Mouse (Mus musculus): ENCODE measurements around the gene Lifr. TPM values are rescaled to one million over a fixed set of nuclear protein-coding genes. Genes with fewer than 3 reads are reported as not detected.

Gene Lifr
- total RNA-seq, 2 experiments from 2014 or later = 27.4 to 28.0 TPM

DNA sequence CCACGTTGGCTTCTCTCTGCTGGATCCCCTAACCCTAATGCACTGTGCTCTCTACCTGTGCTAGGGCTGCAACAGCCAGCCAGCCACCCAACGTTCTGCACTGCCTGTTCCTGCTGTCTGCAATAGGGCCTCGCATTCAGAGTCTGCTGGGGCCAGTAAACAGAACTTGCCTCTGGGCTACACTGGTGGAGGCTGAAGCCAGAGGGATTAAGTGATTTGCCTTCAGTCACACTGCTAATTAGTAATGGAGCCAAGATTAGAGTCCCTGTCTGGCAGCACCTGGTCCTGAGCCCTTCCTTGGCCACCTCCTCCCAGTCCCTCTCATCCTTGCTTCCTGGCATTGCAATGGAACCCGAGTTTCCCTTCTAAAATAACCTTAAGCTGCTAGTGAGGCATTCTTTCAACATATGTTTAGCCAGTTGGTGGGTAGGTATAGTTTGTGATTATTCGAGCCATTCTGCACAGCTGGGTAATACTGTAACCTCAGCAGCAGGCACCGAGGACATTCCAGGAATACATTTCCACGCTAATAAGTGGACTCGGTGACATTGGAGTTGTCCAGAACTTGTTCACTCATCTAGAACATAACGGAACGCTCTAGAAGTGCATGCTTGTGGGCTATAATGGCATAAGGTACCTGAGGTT is 61.8 kb downstream of the Lifr start:
- intact Hi-C loops (cut with DNase I) = no loop called here
- no peak for DNase-seq

DNA sequence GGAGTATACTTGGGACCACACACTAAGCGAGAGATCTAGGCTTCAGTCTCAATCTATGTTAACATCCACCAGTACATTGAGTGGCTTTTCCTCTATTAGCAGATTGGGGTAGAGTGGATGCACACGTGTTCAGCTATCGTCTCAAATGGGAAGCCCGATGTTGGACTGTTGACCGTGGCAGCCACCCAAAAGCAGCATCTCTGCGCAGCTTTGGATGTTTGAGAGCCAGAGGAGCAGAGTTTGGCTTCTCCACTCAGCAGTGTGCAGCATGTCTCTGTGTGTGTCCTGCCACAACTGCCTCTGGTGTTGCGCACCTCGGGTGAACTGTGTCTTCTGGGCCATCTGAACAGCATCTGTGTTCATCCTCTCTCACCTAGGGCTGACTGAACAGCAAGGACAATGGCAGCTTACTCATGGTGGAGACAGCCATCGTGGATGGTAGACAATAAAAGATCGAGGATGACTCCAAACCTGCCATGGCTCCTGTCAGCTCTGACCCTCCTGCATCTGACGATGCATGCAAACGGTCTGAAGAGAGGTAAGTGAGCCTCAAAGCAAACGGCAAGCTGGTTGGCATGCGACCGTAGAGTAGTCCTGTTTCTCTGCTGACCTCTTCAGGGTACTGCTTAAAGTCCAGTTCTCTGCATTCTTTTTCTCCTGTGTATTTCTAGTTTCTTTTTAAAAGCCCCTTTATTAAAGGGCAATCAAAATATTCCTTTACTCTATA is 63.8 kb downstream of the Lifr start:
- DNase-seq = peak; percentile 71
- intact Hi-C loops (cut with DNase I) = no loop called here

DNA sequence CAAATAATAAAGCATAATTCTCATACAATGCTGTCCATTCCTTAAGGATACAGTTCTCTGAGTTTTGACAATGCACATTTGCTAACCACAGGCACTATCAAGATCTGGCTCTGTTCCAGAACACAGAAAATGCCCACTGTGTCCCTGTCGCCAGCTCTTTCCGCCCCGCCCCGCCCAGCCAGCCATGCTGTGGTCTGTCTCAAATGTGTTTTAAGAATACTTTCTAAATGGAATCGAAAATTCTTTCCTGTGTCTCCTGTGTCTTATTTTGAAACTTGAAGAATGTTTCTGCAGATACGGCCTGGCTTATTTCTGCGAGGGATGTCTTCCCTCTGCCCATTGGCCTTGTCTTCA is 64.3 kb downstream of the Lifr start:
- peak; percentile 72 for DNase-seq

DNA sequence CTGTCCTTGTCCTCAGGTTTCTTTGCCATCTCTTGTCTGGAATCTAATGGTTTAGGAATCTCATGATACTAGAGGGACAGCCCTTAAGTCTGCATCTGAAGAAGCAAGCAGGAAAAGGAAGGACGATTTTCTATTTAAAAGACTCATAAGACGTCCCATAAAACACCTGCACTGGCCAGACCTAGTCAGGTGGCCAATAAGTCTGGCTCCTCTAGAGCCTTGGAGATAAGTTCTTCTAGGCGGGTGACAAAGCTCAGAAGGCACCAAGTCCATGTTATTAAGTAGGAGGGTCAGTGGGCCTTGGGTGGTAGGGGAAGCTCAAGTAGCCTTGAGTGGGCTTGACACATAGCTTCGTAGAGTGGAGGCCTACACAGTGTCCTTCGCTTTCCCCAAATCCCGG is 67.2 kb downstream of the Lifr start:
- intact Hi-C loops (cut with DNase I) = no loop called here
- DNase-seq = no peak

More for the DNA sequence above, 64.3 kb downstream of the Lifr start:
- intact Hi-C loops (cut with DNase I) = no loop called here

DNA sequence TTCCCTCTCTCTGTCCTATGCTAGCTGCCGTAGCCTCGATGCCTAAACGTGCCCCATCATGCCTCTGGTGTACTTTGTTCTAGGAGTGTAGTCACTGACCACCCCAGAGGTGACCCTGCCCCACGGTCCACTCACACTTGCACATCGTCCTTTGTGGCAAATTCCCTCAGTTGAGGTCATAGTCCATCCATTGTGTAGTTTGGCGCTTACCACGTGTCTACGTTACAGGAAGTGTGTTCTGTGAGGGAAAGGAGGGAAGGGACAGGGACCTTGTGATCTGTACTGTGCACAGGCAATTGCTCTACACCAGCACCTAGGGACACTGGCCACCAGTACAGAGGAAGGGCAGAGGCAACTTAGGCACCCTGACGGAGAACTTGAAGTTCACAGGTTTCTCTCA is 69.5 kb downstream of the Lifr start:
- intact Hi-C loops (cut with DNase I) = no loop called here
- no peak for DNase-seq

DNA sequence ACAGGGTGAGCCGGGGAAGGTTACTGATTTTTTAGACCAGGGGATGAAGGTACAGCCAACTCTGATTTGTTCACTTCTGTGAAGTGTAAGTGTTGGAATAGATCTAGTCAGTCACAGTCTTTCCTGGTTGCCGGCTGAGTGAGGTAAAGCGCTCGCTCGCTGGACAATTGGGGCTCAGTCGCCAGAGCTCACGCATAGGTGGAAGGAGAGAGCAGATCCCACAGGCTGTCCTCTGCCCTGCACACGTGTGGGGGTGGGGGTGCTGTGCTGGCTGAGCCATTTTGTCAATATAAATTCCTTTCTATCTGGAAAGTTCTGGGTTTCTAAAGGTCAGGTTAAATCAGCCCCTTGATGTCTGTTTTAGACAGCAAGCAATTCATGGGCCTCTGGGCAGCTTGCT is 69.9 kb downstream of the Lifr start:
- DNase-seq = no peak
- intact Hi-C loops (cut with DNase I) = no loop called here

DNA sequence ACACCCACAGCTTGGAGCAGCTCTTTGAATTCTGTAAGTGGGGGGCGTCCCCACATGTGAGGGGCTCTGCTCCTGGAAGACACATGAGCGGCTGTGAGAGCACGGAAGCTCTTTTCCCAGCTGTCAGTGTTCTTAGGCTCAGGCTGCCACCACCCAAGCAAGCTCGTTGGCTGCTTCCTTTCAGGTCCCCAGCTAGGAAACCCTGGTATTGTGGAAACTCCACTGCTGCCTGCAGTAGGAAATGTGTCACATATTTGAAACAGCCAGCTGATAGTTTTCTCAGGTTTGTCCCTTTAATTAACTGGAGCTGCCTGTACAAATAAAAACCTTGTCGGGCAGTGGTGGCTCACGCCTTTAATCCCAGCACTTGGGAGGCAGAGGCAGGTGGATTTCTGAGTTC is 73.4 kb downstream of the Lifr start:
- no peak for DNase-seq
- intact Hi-C loops (cut with DNase I) = no loop called here

DNA sequence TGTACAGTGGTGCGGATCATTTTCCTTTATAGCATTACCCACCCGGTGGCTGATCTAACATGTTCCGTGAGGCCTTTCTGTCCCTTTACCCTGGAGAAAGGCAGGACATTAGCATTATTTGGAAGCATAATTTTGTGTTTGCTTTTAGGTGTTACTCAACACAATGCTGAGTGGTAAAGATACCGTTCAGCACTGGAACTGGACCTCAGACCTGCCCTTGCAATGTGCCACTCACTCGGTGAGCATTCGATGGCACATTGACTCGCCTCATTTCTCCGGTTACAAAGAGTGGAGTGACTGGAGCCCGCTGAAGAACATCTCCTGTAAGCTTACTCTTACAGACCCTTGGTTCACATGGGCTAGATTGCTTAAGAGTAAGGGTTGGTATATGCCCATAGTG is 76.3 kb downstream of the Lifr start:
- DNase-seq = no peak
- intact Hi-C loops (cut with DNase I) = no loop called here

DNA sequence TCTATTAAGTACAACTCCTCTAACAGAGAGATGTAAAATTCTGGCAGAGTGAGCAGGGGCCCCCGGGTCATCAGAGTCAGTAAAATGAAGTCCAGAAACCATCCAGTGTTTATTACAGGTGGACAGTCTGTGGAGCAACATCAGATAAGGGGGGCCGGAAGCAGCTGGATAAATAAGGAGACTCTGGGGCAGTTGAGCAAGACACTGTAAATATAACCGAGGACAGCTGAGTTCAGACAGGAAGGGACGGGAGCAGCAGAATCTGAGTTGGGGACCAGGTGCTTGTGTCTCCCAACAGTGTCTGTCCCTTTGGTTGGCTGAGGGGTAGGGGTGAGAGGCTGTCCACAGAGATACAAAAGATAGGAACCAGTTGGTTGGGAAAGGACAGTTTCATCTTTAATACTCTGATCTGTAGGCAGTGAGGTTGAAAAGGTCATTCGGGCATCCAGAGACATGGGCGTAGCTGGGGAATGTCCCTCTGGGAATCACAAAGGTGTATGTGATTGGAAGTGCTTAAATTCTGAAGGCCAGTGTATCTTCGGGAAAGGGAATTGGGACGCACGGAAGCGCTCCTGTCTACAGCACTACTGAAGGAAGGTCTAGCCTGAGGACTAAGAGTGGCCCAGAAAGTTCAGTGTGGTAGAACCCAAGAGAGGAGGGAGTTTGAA is 77.0 kb downstream of the Lifr start:
- no peak for DNase-seq
- intact Hi-C loops (cut with DNase I) = no loop called here

DNA sequence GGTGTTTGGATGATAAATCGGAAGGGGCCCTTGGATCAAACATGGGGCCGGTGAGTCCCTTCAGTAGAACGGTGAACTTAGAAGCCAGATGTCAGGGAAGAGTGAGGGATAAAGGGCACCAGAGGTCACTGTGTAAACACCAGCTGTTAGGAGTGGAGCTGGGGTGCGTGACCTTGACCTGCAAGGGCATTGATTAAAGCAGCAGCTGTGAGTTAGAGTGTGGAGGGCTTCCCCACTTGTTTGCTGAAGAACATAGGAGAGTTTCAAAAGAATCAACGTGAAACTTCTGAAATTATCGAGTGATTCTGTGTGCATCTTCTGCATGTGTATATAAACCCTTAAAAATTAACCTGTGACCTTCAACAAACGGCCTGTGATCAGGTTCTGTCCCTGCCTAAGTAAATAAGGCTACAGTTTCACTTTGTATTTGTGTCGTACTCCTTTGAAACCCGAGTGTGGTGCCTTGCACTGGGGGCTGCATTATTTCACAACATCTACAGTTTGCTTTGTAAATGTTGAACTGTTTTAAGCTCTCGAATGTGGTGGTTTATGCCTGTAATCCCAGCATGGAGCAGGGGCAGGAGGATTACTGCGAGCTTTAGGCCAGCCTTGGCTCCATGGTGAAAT is 77.6 kb downstream of the Lifr start:
- no peak for DNase-seq
- intact Hi-C loops (cut with DNase I) = no loop called here

DNA sequence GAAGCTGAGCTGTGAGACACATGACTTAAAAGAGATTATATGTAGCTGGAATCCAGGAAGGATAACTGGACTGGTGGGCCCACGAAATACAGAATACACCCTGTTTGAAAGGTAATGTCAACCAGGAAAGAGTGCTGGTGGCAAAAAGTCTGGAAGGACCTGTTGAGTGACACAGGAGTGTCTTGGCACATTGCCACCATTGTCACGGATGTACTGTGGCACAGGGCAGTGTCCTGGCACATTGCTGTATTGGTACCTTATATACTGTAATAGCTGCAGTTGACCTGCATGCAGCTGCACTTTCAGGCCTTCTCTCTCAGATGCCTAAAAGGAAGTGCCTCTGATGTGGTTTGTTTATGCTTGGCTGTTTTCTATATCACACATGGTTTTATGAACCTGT is 82.5 kb downstream of the Lifr start:
- intact Hi-C loops (cut with DNase I) = no loop called here
- peak; percentile 35 for DNase-seq

DNA sequence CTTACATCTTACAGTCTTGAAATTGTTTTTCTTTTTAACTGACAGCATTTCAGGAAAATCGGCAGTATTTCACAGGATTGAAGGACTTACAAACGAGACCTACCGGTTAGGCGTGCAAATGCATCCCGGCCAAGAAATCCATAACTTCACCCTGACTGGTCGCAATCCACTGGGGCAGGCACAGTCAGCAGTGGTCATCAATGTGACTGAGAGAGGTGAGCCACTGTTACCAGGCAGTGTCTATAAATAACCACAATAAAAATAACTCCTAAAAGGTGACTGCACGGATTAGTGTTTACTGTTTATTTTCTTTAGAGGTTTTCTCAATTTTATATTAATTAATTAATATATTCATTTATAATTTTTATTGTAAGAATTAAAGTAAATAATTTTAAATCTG is 82.9 kb downstream of the Lifr start:
- intact Hi-C loops (cut with DNase I) = no loop called here
- DNase-seq = no peak

DNA sequence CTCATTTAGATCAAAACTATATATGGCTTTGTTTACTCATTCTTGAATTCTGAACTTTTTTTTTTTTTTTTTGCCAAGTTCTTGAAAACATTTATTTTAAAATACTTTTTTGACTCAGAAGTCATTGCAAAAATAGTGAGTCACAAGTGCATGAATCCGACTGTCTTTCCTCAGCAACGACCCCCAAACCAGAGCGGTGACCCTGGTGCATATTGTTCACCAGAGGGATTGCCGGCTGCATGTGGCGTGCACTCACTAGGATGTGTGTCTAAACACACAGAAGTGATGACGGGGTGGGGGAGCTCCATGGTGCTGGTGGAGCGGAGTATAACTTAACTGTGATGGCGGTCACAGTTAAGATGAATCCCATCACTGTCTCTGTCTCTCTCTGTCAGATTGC is 83.4 kb downstream of the Lifr start:
- intact Hi-C loops (cut with DNase I) = no loop called here
- no peak for DNase-seq

DNA sequence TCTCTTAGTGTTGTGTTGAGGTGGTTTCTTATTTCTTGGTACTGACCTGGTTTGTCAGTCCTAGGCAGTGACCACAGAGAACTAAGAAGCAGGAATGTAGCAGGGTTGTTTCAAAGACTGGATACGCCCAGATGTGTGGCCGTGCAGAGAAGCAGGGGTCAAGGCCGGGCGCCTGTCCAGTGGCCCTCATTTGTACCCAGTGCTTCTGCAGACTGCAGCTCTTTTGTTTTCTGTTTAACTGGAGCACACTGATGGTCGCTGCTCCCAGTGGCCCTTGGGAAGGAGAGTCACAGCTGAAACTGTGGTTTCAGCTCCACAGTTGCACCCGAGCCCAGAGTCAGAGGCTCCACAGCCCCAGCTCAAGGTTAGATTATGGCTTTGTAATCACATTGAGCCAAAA is 90.2 kb downstream of the Lifr start:
- intact Hi-C loops (cut with DNase I) = no loop called here
- DNase-seq = no peak

DNA sequence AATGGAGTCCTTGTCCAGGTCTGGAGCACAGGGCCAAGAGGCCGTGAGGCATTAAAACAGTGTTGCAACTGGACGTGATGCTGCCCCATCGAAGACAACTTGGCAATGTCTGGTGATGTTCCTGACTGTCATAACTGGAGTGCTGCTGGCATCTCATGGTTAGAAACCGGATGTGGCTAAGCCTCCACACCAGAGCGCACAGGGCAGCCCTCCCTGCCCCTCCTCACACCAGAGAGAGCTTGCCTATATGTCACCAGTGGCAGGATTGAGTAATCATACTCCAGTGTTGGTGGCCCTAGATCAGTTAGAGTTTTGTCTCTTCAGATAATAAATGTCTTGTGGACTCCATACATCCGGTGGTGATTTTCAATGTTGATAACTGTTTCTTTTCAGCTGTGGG is 97.3 kb downstream of the Lifr start:
- intact Hi-C loops (cut with DNase I) = no loop called here
- no peak for DNase-seq

DNA sequence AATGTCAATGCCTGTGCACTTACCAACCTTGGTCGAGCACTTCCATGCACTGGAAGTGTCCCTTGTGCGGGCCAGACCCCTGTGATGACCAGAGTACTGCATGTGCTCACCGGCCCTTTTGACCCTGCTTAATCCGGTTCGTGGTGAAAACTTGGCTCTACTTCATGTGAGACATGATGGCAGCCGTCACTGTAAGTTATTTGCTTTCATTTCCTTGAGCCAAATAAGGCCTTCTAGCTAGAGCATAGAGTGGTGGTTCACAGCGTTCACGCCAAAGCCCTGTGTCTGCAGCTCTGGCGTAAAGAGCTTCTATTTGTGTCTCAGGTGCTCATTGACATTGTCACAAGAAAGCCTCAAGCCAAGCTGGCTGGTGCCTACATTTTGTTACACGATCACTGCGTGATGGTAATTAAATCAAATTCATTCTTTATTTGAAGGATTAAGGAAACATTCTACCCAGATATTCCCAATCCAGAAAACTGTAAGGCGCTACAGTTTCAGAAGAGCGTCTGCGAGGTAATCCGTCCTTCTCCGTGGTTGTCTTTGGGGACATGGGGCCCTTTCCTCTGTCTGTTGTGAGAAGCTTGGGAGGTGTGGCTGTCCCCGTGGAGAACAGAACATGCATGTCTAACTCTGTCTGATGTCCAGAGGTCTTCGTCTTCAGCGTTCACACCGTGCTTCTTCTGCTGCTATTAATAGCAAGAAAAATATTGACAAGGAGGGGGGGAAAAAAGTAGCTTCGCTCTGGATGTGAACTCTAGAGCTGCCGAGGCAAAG is 99.5 kb downstream of the Lifr start:
- DNase-seq = no peak
- intact Hi-C loops (cut with DNase I) = no loop called here

DNA sequence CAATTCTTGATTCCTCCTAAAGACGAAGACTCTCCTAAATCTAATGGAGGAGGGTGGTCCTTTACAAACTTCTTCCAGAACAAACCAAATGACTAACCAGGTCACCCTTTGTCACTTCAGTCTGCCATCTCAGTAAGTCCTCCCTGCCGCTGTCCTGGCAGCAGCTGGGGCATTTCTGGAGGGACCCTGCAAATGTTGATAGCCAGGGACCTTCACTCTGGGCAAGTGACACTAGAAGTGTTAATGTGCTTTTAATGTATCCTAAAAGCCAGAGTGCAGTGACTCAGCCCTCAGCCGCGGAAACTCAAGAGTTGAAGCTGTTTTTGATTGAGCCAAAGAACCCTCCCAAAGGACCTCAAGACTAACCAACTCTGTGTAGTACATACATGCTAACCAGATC is 100.7 kb downstream of the Lifr start:
- DNase-seq = no peak
- intact Hi-C loops (cut with DNase I) = no loop called here

DNA sequence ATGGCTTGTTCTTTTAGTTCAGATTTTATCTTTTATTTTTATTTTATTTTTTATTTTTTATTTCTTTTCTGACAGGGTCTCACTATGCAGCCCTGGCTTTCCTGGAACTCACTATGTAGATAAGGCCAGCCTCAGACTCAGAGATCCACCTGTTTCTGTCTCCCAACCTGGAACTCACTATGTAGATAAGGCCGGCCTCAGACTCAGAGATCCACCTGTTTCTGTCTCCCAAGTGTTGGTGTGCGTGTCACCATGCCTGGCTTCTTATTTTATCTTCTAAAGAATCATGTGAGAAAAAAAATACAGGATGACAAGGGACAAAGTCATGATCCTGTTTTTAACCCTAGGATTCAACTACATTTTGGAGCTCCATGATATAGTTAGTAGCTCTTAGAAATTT is 102.2 kb downstream of the Lifr start:
- intact Hi-C loops (cut with DNase I) = no loop called here
- DNase-seq = no peak

DNA sequence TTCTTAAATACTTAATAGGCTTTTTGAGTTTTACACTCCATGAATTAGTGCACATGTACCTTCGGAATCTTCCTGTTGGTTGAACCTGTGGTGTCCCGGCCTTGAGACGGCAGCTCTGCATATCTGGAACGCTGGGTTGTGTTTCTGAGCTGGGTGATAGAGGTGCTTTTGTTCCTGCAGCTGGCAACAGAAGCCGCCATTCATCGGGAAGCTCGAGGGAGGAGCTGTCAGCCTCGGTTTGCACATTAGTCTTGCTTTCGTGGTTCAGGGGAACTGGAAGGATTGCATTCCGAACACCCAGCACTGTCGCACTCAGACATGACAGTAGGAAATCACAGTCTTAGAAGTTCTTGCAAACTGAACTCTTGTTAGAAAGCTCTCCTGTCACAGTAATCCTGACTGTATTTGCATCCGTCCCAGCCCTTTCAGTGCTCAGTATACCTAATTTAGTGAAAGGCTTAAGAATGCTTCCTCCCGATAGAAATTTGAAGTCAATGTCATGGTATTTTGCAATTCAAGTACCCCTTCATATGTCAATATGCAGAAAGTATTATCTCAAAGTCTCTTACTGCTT is 103.8 kb downstream of the Lifr start:
- intact Hi-C loops (cut with DNase I) = no loop called here
- DNase-seq = peak; percentile 51

DNA sequence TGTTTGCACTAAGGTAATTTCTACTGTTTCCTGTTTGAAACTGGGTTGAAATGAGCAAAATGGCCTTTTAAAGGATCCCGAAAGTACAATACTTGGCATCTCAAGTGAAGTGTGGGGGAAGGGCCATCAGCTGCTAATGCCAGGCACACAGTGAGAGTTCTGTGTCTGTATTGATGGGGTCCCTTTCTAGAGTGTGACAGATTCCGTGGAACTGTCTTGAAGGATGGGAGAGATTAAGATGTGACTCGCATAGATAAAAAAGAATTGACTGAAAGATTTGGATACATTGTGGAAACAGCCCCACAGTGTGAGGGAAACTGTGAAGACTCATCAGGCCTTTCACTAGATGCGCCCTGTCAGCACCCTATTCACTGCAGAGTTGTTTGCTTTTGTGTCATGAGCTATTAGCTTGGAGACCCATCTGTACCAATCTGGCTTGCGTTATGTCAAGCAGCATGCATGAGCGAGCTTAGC is 104.4 kb downstream of the Lifr start:
- DNase-seq = peak; percentile 60
- intact Hi-C loops (cut with DNase I) = no loop called here

Data from left cerebral cortex, postnatal 4 days (tissue).